Mouse (Mus musculus): ENCODE measurements around the gene Dab2ip.
A peak's percentile ranks its signal among the peaks of the same experiment; 100 is the strongest.

The Dab2ip gene

DNA sequence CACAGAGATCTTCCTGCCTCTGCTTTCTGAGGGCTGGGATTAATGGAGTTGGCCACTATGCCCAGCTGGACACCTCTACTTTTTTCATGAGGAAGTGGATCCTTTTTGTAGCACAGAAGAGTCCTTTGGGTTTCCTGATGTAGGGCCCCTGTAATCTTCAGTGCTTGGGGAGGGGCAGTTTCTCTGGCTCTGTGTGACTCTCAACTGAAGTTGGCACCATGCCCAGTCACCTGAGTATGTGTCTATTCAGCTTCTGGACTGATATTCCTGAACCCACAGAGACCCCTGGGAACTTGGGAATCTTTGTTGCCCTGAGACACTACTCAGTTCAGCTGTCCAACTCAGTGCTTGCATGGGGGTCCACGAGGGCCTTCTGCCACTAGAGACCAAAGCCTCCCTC lies 37.0 kb downstream of the Dab2ip start:
- no peak for DNase-seq (ENCODE audit: low read depth, low spot score)

DNA sequence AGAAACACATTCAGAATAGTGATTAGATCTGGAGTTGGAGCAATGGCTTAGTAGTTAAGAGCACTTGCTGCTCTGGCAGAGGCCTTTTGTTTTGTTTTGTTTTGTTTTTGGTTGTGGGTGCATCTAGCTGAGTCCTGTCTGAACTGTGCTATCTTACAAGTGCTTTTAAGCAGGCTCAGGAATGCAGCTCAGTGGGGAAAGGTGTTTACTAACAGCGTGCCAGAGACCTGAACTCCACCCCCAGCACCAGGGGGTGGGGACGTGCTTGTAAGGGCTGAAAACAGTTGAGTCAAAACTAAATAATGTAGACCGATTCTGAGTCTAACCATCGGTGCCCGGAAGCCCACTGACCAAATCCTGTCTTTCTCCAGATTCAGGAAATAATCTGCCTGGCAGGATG lies 37.7 kb downstream of the Dab2ip start:
- no peak for DNase-seq (ENCODE audit: low read depth, low spot score)

DNA sequence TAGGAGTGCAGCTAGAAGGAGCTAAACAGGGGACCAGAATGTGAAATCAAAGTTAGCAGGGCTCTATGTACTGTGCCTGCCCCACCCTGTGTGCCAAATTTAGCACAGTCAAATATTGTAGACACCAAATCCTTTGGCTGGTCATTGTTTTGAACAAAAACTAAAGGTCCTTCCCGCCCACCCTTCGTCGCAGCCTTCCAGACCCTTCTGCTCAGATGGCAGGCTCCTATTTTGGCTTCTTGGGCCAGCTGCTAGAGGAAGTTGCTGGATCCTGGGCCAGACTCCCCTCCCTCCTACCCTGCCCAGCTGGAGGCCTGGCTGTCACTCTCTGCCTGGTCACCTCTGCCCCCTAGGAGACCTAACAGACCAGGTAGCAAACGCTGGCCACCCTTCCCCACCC lies 38.7 kb downstream of the Dab2ip start:
- DNase-seq (ENCODE audit: low read depth, low spot score), result no peak

DNA sequence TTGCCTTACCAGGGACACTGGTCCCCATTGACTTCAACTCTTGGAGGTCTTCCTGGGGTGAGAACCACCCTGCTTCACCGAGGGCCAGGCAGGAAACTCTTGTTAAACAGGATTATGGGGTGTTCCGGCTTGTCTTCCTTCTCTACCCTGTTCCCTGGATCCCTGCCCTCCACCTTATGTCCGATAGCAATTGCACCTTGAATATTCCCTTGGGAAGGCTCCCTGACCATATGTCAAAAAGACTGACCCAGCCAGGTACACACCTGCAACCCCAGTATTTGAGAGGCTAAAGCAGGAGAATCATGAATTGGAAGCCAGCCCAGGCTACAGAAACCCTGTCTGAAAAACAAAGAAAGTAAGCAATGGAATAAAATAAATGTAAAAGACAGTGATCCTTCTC lies 40.8 kb downstream of the Dab2ip start:
- DNase-seq (ENCODE audit: low read depth, low spot score), result no peak

DNA sequence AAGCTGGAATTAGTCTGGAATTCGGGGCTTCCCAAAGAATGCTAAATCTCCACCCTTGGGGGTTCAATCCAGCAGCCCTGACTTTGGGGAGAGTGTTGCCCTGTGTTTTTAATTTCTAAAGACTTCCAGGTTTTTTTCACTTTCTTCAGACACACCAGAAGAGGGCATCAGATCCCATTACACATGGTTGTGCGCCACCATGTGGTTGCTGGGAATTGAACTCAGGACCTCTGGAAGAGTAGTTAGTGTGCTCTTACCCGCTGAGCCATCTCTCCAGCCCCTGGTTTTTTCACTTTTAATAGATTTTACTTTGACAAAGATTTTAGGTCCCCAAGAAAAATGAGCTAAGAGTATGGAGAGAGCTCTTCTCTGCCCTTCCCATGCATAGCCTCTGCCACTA lies 43.6 kb downstream of the Dab2ip start:
- no peak for DNase-seq (ENCODE audit: low read depth, low spot score)

DNA sequence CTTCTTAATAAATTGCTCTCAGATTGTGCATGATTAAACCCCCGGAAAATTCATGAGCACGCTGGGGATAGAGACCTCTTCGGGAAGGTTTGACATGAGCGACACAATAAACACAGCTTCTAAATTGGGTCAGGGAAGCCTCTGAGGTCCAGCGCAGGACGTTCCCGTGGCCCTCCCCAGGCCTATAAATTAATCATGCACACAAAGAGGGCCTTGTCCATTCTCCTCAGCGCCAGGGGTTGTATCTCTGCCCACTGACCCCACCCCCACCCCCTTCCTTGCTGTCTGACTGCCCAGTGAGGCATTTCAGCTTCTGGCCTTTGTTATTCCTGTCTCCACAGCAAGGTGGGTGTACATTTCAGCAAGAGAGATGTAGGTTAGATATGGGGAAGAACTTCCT lies 49.4 kb downstream of the Dab2ip start:
- DNase-seq (ENCODE audit: low read depth, low spot score), result peak; percentile 52

DNA sequence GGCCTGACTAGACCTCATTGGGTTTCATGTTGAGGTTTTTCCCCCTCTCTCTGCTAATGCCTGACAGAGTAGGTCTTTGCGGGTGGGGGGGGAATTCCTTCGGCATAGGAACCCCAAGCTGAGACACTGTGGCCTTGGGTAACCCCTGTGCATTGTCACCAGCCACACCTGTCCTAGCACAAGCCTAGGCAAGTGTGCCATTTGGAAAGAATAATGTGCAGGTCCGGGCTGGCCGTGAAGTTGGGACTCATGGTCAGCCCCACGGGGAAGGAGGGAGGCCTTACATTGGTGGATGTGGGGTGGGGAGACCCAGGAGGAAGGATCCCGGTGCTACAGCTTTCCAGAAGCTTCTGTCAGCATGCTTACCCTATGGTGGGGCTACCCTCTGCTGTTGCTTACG lies 50.8 kb downstream of the Dab2ip start:
- DNase-seq (ENCODE audit: low read depth, low spot score), result no peak

DNA sequence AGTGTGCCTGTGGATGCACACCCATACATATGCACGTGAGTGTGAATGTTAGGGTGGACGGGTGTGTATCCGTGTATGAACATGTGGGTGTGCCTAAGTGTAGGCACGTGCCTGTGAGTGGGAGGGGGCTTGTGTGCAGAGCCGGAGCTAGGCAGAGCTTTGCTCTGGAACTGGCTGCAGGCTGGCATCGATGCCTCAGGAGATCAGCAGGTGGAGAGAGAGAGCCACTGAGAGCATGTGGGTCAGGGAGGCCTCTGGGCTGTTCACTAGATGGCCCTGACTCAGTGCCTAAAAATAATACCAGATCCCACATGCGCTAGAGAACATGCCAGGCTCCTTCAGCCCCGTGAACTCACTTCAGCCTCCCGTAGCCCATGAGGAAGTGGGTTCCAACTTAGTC lies 51.3 kb downstream of the Dab2ip start:
- no peak for DNase-seq (ENCODE audit: low read depth, low spot score)

DNA sequence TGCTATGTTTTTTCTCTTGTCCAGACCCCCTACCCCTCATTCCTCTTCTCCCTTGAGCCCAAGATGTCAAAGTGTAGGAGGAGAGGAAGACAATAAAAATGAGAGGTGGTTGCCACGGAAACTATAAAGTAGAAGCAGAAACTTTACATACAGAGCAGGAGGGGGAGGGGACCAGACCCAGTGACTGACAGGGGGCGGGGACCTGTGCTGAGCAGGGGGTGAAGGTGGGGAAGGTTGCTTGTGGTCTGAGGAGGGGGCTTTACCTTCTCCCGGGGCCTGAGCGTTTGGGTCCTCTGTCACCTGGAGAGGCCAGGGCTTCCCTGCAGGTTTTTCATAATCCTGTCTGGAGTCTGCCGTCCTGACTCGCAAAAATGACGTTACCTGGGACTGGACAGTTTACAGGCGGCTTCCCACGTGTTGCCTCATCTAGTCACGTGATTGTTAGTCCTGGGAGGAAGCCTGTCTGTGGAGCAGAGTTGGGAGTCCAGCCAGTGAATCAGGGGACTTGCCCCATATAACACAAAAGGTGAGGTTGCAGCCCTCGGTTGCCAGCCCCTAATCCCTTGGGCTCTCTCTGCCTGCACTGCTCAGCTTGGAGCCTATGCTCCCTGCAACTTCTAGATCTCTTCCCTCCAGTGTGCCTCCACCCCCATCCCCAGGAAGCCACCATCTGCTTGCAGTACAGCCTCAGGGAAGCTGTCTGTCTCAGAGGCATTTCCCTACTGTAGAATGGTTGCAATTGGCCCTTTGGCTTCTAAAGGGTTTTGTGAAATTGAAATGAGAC lies 52.3 kb downstream of the Dab2ip start:
- peak; percentile 44 for DNase-seq (ENCODE audit: low read depth, low spot score)

DNA sequence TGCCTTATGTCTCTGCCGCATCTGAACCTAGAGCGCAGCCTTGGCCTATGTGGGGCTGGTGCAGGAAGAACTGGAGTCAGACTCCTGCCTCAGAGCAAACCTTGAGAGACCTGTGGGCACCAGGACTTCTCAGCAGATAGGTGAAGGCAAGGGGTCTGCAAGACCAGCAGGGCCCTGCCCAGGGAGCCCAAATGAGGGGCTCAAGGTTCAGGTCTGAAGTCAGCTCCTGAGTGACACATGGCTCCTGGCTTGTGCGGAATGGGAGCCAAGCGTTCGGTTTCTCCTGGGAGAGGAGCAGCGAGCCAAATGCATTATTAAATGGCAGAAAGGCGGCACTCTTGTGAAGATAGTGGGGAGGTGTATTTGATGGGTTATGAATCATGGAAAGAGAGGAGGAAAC lies 52.9 kb downstream of the Dab2ip start:
- no peak for DNase-seq (ENCODE audit: low read depth, low spot score)

DNA sequence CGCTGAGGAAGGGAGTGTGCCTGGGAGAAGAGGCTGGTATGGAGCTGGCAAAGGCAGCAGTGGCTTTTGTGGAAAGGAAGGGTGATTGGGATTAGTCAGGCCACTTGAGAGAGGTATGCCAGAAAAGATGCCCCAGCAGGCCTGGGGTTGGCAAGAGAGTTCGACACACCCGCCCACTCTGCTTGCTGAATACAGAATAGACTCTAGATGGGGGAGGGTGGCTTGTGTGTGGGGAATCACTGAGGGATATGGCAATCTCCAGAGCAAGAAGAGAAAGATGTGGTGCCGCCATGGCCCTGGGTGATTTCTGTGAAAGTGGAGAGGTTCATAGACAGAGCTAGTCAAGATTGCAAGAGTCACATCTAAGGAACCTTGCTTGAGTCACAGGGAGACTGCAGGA lies 53.6 kb downstream of the Dab2ip start:
- no peak for DNase-seq (ENCODE audit: low read depth, low spot score)

DNA sequence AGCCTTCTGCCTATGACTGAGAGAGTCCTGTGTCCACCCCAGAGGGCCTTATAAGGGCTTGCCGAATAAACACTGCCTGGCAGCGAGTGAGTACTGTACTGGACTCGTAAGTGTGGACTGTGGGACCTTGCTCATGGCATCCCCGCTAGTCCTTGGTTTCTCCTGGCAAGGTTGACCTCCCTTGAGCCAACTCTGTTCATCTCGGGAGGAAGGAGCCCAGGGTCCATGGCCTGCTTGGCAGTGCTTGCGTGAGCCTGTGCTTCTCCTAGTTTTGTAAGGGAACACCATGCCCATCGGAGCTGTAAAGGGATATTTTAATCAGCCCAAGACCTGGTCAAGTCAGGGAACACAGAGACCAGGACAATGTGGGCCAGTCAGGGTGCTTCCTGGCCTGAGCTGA lies 54.2 kb downstream of the Dab2ip start:
- DNase-seq (ENCODE audit: low read depth, low spot score), result no peak

DNA sequence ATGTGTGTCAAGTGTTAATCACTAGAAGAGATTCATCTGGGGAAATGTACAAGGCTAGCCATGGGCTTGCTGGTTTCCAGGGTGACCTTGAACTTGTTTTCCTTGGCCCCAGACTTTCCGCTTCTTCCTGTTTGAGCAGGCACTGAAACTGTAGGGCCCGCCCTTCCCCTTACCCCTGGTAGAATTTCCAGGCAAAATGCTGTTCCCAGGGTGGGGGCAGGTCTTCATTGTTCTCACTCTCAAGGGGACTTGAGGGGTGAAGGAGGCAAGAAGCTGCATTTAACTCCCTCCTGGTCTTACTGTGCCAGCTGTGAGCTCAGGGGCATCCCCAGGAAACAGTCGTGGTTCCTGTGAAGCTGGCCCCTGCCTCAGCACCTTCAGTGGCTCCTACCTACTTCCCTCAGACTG lies 55.9 kb downstream of the Dab2ip start:
- DNase-seq (ENCODE audit: low read depth, low spot score), result no peak

DNA sequence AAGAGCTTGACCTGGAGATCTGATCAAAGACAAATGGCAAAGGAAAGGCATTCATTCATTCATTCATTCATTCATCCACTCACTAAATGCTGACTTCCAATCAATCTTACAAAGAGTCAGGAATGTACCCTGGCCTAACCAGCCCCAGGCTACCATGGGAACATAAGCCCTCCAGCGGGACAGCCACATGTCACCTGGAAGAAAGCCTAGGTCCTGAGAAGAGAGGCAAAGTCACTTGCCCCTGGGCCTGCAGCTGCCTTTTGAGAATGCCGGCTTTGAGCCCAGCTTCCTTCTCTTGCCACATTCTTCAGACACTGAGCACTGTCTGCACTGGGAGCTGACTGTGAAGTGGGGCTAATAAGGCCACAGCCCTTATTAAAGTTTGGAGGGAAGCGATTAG lies 56.3 kb downstream of the Dab2ip start:
- DNase-seq (ENCODE audit: low read depth, low spot score), result no peak

DNA sequence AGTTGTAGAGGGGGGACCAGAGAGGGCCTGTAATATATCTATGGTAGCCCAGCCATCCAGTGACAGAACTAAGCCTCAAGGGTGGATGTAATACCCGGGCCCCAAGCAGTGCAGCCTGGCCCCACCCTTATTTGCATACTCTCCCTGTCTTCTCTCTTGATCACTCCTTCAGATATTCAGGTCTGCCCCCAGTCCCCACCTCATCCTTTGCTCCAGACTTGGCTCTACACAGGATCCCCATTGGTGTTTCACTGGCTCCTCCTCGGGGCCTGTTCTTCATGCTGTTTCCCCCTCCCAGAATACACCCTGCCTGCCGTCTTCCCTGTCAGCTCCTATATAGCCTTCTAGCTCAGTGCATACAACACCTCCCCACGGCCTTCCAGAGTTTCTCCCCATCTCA lies 57.3 kb downstream of the Dab2ip start:
- no peak for DNase-seq (ENCODE audit: low read depth, low spot score)

DNA sequence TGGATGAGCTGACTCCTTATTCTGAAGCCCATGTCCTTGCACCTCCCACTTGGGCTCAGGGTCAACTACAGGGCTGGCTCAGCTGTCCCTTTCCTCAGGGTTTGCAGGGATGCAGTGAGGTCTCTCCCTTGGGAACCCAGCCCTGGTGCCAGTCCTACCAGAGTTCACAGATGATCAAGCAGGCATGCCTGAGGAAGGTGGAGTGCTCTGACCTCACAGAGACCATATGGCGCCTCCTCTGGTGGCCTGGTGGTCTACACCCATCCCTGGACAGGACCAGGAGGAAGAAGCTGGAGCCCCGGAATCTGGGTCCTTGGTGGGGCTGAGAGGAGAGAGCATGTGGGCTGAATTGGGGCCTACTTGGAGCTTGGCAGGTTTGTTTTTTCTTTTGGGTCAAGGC lies 57.9 kb downstream of the Dab2ip start:
- DNase-seq (ENCODE audit: low read depth, low spot score), result no peak

DNA sequence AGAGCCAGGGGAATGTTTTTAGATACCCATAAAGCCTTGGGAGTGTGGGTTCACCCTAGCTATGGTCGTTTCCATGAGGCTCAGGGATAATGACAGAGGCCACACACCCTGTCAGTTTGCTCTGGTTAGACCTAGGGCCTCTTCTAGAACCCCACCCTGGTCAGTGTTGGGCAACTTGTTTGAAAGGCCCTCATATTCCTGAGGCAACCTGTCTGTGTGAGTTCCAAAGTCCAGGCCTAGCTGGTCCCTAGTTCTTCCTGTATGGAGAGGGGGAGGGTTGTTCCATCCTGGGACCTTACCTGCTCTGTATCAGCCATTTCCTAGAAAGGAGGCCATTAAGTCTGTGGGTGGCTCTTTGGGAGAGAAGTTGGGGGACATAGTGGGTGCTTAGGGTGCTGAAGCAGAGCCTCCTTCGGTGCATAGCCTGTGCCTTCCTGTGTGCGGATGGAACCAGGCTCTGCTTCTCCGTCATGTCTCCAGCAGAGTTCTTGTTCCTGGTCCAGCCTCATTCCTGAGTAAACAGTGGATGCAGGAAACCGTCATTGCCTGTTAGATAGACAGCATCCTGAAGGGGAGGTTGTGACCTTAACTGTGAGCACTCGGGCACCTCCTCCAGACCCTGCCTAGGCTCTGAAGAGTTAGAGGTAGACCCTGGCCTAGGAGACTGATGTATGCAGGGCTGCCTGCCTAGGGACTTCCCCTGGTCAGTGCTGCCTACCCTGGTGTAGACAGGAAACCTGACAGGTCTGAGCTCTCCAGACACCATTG lies 59.0 kb downstream of the Dab2ip start:
- no peak for DNase-seq (ENCODE audit: low read depth, low spot score)

DNA sequence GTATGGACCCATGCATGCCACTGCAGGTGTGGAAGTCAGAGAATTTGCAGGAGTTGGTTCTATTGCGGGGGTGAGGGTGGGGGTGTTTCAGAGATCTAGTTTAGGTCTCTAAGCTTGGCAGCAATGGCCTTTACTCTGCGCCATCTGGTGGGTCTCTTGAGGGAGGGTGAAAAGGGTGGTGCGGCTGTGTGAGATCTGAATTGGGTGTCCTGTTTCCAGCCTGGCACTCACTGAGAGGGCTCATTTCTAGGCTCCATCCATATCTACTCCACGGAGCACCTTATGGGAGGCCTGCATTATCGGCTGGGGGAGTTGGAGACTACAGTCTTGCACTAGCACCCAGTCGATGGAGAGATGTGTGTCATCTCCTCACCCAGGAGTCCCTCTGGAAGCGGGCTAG lies 60.9 kb downstream of the Dab2ip start:
- no peak for DNase-seq (ENCODE audit: low read depth, low spot score)

DNA sequence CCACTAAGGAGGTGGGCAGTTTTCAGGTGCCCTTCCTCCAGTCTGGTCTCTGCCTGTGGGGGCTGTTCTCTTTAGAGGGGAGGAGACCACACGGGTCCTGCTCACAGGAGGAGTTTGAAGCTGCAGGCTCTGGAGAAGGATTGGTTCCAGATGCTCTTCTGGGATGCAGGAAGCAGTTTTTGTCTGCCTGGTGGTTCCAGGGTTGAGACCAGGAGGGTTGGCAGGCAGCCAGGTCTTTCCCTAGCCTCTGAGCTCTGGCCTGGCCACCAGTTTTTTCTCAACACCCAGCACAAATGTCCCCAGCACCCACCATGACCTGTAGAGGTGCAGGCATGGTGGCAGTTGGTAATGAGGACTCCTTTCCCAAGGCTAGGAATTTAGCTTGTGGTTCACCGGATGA lies 61.5 kb downstream of the Dab2ip start:
- DNase-seq (ENCODE audit: low read depth, low spot score), result peak; percentile 64

DNA sequence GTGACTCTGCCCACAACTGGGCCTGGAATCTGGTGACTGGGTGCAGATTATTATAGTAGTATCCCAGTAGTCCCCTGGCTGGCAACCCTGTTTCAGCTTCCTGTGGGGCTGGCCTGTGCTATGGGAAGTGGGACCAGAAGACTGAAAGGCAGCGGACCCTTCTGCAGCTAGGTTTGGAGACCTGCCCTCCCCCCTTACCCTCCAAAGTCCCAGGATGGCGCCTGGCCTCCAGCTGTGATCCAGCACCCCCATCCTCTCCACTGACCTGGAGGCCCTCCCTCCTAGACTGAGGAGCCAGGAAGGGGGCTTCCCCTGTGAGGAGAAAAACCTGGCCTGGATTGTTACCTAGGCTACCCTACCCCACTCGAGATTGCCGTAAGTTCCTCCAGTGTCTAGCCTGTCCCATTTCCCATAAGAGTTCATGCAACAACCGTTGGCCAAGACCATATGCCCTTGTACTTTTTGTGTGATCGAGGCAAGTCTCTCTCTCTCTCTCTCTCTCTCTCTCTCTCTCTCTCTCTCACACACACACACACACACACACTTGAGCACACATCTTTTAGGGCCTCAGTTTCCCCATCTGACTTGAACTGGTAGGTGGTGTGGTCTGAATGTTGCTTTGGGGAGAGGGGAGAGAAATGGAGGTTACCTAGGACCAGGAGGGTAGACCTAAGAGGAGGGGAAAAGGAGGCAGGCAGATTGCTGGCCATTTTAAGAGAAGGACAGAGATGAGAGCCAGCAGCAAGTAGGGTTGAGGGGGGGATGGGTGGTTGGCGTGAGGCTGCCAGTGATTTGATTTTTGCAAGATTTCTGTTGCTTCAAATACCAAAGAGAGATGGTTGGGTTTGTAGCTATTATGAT lies 62.5 kb downstream of the Dab2ip start:
- peak; percentile 70 for DNase-seq (ENCODE audit: low read depth, low spot score)

DNA sequence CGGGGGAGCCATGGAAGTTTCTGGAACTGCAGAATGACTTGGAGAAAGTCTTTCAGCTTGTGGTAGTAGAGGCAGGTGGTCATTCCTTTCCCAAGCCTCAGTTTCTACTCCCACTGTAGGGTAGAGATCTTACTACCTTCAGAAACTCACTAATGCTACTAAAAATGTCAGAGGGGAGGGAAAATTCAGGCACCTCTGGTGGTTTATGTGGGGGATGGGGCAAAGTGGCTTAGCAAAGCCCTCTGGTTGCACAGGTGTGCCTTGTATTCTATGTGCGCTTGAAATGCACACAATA lies 63.1 kb downstream of the Dab2ip start:
- no peak for DNase-seq (ENCODE audit: low read depth, low spot score)

DNA sequence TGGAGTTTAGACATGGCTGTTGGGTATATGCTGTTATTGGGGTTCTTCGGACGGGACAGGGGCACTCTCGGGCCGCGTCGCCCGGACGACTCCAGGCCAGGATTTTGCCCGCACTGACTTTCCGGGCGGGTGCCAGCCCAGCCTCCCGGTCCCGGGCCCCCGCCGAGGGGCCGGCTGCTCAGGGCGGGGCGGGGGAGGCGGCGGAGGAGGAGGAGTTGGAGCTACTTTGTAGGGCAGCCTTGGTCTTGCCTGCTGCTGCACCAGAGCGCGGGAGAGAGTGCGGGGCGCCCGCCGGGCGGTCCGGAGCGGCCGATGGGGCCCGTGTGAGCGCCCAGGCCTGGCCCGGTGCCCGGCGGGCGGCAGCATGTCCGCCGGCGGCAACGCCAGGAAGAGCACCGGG lies 63.7 kb downstream of the Dab2ip start:
- DNase-seq (ENCODE audit: low read depth, low spot score), result peak; percentile 79

Measured in mesoderm, embryonic 11.5 days (tissue).